Mouse (Mus musculus) left cerebral cortex, adult 11 months (tissue): ENCODE measurements around the gene Nr5a2.
"Not testable (repeated sequence)": the region's sequence is repeated elsewhere in the genome, so short reads cannot be mapped to it uniquely, and the experiment has no call there.

Source experiments
- DNase-seq: peaks from one replicate; pipeline ENCODE4 v3.0.0; 2022; ENCODE audit warnings: low spot score

Nr5a2 gene

GRCm38 (mm10) chr1:136839202-136839601, 121.0 kb downstream of the Nr5a2 start:
- DNase-seq = no peak

DNA sequence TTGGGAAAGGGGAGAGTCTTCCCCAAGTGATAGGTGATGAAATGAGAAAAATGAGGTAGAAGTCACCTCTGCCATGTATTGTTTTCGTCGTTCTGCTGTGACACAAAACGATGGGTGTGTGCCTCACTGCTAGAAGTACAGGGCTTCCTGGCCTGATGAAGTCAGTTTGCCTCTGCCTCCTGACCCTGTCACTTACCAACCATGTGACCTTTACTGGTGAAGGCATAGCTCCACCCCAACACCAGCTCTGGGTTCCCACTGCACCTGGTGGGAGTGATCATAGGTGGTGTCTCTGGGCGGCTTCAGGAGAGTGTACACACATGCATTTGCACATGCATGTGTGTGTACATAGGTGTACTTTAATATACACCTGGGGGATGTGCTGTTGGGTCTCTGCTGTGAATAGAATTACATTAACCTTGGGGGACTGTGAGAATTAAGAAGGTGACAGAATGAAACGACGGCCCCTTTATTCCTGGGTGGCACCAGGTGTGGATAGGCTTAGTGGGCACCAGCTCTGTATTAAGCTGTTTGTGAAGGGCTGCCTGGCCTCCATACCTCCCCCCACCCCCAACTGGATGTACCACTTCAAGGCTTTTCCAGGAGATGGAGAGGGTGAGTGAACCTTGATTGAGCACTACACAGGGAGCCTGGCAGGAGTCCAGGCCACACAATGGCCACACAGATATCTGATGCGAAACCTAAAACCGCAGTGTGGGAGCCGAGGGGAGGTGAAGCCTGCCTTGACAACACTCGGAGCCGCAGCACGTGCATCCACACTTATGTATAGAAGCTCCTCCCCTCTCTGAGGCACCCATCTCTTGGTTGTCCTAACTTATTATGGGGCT, 127.7 kb downstream of the Nr5a2 start:
- no peak for DNase-seq

GRCm38 (mm10) chr1:136830992-136831391, 129.3 kb downstream of the Nr5a2 start:
- DNase-seq = no peak

DNA sequence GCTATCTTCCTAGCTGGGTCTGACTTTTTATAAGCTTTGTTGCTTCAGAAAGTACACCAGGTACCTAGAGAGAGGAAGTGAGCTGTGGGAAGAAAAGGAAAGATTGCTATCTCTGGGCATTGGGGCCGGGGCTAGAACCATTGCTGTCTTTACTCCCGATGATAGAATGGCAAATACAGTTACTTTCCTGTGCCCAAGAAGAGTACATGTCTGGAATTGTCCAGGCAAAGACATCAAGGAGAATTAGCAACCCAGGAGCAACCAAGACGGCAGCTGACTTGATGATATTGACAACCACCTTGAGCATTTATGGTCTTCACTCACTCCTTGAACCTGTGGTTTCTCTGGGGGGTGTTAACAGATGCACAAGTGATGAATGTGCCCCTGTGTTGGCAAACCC, 130.3 kb downstream of the Nr5a2 start:
- DNase-seq = no peak

GRCm38 (mm10) chr1:136823897-136824296, 136.4 kb downstream of the Nr5a2 start:
- DNase-seq = no peak

DNA sequence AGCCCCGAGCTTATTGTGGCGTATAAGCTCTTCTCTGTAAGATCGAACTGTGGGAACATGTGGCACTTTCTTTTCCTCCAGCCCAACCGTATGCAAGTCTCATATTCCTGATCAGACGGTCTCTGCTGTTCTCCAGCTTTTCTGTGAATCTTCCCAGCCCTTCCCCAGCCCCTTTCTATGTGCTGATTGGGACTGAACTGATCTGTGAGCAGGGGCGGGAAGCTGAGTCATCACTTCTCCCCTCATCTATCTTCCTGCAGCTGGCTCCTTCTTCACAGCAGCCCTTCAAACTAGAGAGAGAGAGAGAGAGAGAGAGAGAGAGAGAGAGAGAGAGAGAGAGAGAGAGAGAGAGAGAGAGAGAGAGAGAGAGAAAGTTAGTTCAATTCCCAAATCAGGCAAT, 159.6 kb downstream of the Nr5a2 start:
- no peak for DNase-seq

DNA sequence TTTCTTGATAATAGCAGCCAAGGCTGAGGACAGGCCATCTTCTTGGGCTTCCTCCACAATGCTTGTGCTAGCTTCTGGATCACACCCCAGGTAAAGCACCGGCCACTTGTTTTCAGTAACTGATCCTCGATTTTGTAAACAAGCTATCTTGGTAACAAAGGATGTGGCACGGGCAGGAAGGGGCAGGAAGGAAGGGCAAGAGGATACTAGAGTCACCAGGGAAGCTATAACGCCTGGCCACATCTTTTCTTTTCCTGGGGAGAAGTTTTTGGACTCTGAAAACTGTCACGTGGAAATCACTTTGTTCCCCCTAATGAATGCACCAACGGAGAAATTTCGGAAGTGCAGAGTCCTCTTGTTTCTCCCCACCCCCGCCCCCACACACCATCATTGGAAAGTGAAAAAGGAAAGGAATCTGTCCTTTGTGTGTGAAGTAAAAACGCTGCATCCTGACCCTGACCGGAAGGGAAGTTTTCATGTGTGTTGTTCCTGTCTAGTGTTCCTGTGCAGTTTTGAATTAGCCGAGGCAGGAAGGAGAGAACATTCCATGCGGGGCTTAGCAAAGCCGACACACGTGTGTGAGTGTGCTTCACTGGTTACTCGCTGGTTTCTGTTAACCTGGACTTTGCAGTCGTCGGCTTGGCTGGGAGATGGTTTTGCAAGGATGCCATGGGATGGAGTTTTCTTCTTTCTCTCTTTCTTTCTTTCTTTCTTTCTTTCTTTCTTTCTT, 163.7 kb downstream of the Nr5a2 start:
- no peak for DNase-seq

GRCm38 (mm10) chr1:136792957-136793883, 167.0 kb downstream of the Nr5a2 start:
- DNase-seq = not testable (repeated sequence)
